Mouse (Mus musculus): ENCODE measurements at regions not wholly inside any gene's neighbourhood (a gene's known extent, or its start where the extent isn't known, plus 50 kb on each side); places are given as distances from the start of the nearest gene placed in this dataset.

DNA sequence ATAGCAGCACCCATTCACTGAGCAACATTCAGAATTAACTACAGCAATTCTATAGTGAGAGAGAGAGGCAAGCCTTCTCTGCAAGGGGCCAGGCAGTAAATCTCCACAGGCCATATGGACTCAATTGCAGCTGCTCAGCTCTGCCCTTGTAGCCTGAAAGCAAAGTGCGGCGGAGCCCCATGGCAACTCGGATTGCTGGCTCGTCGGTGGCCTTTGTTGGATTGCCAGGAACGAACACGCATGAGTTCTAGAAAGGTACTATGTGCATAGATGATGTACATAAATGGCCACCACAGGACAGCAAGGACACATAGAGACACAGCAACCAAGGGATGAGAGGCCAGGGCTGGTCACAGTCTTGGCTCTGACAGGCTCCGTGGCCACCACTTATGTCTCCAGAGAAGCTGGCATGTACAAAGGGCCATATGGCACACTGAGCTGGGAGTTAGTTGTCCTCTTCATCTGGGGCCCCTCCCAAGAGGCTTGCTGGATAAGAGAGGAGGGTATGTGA lies 163.9 kb upstream of the Ncam1 start:
- H3K9ac ChIP-seq: no peak overlapping the region
- no peak for ATAC-seq (ENCODE audit: insufficient number of reproducible peaks, low FRiP score, low TSS enrichment, low read depth)
- H3K27ac ChIP-seq: no peak overlapping the region
- WGBS: 25% methylated on average over 8 of the region's 8 CpGs
- H3K4me3 ChIP-seq: no peak overlapping the region
- no peaks in the 10 kb centered on the region for H3K27me3 ChIP-seq
- peaks cover 15% of the 10 kb centered on the region for H3K4me1 ChIP-seq
- no peak overlapping the region for H3K4me2 ChIP-seq
- H3K36me3 ChIP-seq: no peaks in the 10 kb centered on the region
- H3K9me3 ChIP-seq: no peaks in the 10 kb centered on the region

DNA sequence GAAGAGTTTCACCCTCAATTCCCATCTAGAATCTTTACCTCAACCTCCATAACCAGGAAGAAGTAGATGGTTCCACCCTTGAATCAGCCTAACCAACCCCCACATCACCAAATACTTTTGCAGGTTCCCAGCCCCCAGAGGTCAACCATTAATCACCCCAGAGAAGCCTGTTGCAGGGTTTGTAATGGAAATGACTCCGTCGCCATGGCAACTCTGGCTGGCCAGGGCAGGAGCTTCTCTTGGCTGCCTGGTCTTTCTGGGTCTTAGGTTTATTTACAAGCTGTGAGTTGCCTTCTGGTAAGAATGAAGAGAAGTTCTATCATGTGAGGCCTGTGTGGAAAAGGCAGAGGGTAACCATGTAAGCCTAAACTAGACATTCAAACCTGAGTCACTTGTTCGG lies 163.2 kb upstream of the Ncam1 start:
- Histone ChIP-seq H3K4me1 (peaks cover 15% of the 10 kb centered on the region), H3K27ac (no peak overlapping the region), H3K4me2 (no peak overlapping the region), H3K9me3 (no peaks in the 10 kb centered on the region), H3K9ac (no peak overlapping the region), H3K36me3 (no peaks in the 10 kb centered on the region), H3K27me3 (no peaks in the 10 kb centered on the region), H3K4me3 (no peak overlapping the region)
- 30% methylated on average over 3 of the region's 3 CpGs for WGBS
- ATAC-seq (ENCODE audit: insufficient number of reproducible peaks, low FRiP score, low TSS enrichment, low read depth): no peak

DNA sequence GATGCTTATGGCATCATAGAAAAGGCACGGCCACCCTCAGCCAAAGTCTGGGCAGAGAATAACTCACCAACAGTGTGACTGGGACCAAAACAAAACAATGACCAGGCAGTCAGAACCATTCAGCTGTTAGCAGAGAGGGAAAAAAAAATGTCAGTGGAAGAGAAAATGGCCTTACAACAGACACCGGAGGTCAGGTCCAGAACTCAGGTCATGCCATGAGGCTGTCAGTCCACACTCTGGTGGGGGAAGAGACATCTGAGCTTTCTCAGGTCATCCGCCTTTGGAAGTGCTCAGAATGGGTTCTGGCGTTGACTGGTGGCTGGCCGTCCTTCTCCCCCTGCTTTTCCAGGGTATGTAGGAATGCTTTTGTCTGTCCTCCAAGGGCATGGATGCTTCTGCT lies 162.6 kb upstream of the Ncam1 start:
- Histone ChIP-seq H3K9me3 (no peaks in the 10 kb centered on the region), H3K27me3 (no peaks in the 10 kb centered on the region), H3K9ac (no peak overlapping the region), H3K4me1 (peaks cover 15% of the 10 kb centered on the region), H3K4me2 (no peak overlapping the region), H3K4me3 (no peak overlapping the region), H3K36me3 (no peaks in the 10 kb centered on the region), H3K27ac (no peak overlapping the region)
- 82% methylated on average over 5 of the region's 5 CpGs for WGBS
- ATAC-seq (ENCODE audit: insufficient number of reproducible peaks, low FRiP score, low TSS enrichment, low read depth): no peak

DNA sequence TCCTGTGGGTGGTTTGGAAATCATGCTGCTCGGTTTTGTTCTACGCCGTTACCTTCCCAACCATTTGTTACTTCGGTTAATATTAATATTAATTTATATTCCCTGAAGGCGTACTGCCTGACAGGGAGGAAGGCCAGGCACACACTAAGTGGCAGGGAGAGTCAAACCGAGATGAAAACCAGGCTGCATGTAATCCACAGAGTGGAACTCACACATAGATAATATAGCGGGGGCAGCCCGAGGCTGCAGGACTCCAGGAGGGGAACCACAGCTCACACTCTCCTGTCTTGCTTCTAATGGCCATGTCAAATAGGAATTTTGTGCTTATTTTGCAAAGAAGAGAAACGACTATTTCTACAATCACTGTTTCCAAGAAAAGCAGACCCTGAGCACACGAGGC lies 161.3 kb upstream of the Ncam1 start:
- no peak overlapping the region for H3K27ac ChIP-seq
- H3K4me1 ChIP-seq: peaks cover 21% of the 10 kb centered on the region
- H3K27me3 ChIP-seq: no peaks in the 10 kb centered on the region
- no peak overlapping the region for H3K4me2 ChIP-seq
- WGBS: 54% methylated on average over 10 of the region's 10 CpGs
- no peak for ATAC-seq (ENCODE audit: insufficient number of reproducible peaks, low FRiP score, low TSS enrichment, low read depth)
- H3K9me3 ChIP-seq: no peaks in the 10 kb centered on the region
- no peak overlapping the region for H3K4me3 ChIP-seq
- H3K36me3 ChIP-seq: no peaks in the 10 kb centered on the region
- H3K9ac ChIP-seq: no peak overlapping the region

DNA sequence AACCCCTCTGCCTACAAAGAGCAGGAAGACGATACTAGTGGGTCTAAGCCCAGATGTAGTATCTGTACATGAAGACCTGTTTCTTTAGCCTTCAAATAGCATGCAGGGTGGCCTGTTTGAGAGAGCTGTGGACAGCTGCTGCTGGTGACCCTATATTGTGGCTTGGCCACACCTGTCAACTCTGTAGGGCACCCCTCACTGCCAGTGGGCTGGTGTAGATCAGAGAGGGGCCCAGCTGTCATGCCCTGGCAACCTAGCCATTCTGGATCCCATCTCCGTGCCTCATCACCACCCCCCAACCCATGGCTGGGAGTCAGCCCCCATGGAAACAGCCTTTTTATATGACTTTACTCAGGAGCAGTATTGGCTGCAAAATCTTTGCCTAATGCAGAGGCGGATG lies 160.2 kb upstream of the Ncam1 start:
- H3K9ac ChIP-seq: no peak overlapping the region
- H3K9me3 ChIP-seq: no peaks in the 10 kb centered on the region
- no peak overlapping the region for H3K27ac ChIP-seq
- peaks cover 21% of the 10 kb centered on the region for H3K4me1 ChIP-seq
- H3K27me3 ChIP-seq: no peaks in the 10 kb centered on the region
- H3K36me3 ChIP-seq: no peaks in the 10 kb centered on the region
- no peak for ATAC-seq (ENCODE audit: insufficient number of reproducible peaks, low FRiP score, low TSS enrichment, low read depth)
- 66% methylated on average over 3 of the region's 3 CpGs for whole genome bisulfite sequencing
- no peak overlapping the region for H3K4me3 ChIP-seq
- no peak overlapping the region for H3K4me2 ChIP-seq

DNA sequence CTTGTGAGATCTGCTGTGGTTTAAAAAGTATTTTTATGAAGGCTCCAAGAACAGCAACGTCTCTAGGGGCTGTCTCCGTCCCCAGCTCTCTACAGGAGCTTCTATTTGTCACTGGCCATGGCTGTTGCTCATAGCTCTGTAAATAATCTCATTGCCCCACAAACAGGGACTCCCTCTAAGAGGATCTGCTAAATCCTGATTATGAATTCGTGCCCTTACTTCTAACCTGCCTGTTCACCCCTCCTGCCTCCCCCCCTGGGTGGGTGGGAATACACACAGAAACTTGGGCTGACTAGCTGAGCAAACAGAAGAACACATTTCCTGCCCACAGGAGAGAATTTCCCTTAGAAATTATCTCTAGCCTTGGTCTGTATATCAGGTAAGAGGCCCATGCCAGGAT lies 155.9 kb upstream of the Ncam1 start:
- H3K4me1 ChIP-seq: 0 out of 2 replicates have a peak, but pooled peaks cover 6% of the 10 kb centered on the region
- H3K27ac ChIP-seq: no peak overlapping the region
- H3K36me3 ChIP-seq: no peaks in the 10 kb centered on the region
- H3K4me3 ChIP-seq: no peak overlapping the region
- no peaks in the 10 kb centered on the region for H3K27me3 ChIP-seq
- H3K4me2 ChIP-seq: no peak overlapping the region
- WGBS: 49% methylated on average over 3 of the region's 3 CpGs
- H3K9ac ChIP-seq: no peak overlapping the region
- ATAC-seq (ENCODE audit: insufficient number of reproducible peaks, low FRiP score, low TSS enrichment, low read depth): no peak
- H3K9me3 ChIP-seq: no peaks in the 10 kb centered on the region

DNA sequence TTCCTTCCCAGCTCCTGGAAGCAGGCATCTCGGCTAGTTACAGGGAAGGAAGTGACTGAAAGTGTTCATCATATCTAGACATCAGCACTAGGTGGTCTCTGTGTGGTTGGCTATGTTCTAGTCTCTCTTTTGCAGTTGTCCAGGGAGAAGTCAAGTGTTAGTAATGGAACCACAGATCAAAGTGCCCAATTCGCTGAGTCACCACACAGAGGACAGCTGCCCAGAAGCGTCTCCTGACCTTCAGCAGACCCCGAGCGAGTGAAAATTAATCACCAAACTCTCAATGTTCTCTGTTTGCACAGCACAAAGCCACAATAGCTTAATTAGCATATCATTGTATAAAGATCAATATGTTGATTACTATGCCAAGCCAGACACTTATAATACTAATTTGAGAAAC lies 151.6 kb upstream of the Ncam1 start:
- 72% methylated on average over 5 of the region's 5 CpGs for WGBS
- no peak for ATAC-seq (ENCODE audit: insufficient number of reproducible peaks, low FRiP score, low TSS enrichment, low read depth)
- Histone ChIP-seq H3K4me3 (no peak overlapping the region), H3K4me2 (no peak overlapping the region), H3K4me1 (no peaks in the 10 kb centered on the region), H3K27me3 (no peaks in the 10 kb centered on the region), H3K27ac (no peak overlapping the region), H3K36me3 (no peaks in the 10 kb centered on the region), H3K9me3 (no peaks in the 10 kb centered on the region), H3K9ac (no peak overlapping the region)

DNA sequence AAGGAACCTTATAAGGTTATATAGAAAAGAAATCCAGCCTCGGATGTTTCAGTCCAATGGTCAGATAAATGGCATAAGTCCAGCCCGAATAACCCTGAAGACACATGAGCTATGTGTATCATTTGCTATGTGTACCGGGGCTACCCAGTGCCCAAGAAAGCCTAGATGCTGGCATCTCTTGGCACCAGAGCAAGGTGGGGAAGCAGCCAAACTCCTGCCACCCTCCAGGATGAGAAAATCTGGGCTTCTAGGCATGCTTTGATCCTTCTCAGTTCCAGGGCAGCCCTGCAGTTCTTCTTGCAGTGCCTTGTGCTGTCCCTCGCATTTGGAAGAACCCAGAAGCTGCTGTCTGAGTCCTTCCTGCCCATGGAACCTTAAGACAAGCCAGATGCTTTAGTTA lies 149.8 kb upstream of the Ncam1 start:
- 84% methylated on average over 4 of the region's 4 CpGs for WGBS
- Histone ChIP-seq H3K4me3 (no peak overlapping the region), H3K36me3 (no peaks in the 10 kb centered on the region), H3K4me1 (no peaks in the 10 kb centered on the region), H3K4me2 (no peak overlapping the region), H3K9ac (no peak overlapping the region), H3K27me3 (no peaks in the 10 kb centered on the region), H3K27ac (no peak overlapping the region), H3K9me3 (no peaks in the 10 kb centered on the region)
- ATAC-seq (ENCODE audit: insufficient number of reproducible peaks, low FRiP score, low TSS enrichment, low read depth): no peak

DNA sequence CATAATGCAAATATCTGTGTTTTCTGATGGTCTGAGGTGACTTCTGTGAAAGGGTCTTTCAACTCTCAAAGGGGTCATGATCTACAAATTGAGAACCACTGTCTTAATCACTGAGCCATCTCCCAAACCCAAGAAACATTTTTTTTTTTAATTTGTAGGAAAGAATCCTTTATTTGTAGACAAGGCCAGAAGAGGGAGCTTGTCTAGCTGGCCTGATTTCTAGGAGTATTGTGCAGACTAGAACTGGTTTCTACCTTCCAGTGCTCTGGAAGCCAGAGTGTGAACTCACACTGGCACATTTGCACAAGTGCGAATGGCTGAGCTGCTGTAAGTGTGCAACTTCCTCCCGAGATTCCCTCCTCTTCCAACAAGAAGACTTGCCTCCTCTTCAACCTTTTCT lies 148.1 kb upstream of the Ncam1 start:
- Histone ChIP-seq H3K27me3 (no peaks in the 10 kb centered on the region), H3K27ac (no peak overlapping the region), H3K4me2 (no peak overlapping the region), H3K9ac (no peak overlapping the region), H3K36me3 (no peaks in the 10 kb centered on the region), H3K4me3 (no peak overlapping the region), H3K9me3 (no peaks in the 10 kb centered on the region), H3K4me1 (no peaks in the 10 kb centered on the region)
- no peak for ATAC-seq (ENCODE audit: insufficient number of reproducible peaks, low FRiP score, low TSS enrichment, low read depth)
- WGBS: 70% methylated on average over 2 of the region's 2 CpGs

DNA sequence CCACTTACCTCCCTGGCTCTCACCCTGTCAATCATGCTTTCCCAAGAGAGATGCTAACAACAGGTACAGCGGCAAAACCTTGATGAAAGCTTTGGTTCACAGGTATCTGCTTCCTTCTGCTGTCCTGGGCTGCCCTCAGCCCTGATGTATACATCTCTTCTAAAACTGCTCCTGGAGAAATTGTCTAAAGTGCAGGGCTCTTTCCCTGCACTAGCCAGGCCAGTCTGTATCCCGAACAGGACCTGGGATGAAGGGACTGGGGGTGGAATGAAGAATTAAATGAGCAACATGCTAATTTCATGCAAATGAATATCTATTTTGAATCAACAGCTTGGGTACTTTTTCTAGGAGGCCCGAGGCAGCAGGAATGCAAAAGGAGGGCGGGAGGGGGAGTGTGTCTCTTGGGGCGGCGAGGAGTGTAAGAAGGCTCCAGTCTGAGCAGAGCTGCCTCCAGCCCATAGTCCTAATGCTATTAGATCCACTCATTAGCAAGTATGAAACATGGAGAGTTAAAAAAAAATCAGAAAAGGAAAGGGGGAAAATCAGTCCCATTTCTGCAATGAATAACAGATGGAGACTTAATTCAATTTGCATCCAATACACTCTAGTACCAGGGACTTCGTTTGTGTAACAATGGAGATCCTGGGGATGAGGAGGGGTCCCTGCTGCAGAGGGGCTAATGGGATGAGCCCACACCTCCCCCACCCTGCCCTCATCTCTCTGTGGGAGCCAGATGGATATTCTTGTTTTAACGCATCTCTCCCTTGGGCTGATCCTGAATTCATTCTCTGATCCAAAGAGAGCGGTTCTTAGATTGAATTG lies 137.0 kb upstream of the Ncam1 start:
- Histone ChIP-seq H3K9ac (no peak overlapping the region), H3K9me3 (no peaks in the 10 kb centered on the region), H3K4me2 (no peak overlapping the region), H3K4me3 (no peak overlapping the region), H3K4me1 (peaks cover 9% of the 10 kb centered on the region; the same call in 1 of the 2 replicates), H3K27me3 (no peaks in the 10 kb centered on the region), H3K36me3 (no peaks in the 10 kb centered on the region), H3K27ac (no peak overlapping the region)
- ATAC-seq (ENCODE audit: insufficient number of reproducible peaks, low FRiP score, low TSS enrichment, low read depth): no peak
- 24% methylated on average over 9 of the region's 9 CpGs for WGBS

DNA sequence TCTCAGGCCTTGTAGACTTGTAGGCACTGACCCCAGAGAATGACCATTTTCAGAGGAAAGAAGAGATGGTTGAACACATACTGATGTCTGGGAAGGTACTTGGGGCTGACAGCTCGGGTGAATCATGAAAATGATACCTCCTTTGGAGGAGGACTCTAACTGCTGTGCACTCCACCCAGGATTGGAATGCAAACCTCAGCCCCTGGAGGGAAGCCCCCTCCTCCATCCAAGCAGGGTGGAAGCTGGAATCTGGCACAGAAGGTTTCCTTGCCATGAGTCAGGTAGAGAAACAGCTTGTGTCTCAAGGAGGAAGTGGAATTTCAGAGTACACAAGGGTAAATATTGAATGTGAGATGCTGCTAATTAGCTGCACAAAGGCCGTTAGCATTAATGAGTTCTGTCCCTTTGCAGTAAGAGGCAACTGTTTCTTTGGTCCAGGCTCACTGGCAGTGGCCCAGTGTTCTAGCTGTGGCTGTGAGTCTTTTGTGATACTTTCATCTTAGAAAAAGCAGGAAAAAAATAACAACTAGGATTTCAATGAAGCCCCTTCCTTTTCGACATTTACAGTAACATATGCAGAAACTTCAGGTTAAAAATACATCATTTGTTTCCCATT lies 129.4 kb upstream of the Ncam1 start:
- Histone ChIP-seq H3K9me3 (no peaks in the 10 kb centered on the region), H3K9ac (no peak overlapping the region), H3K4me3 (no peak overlapping the region), H3K27me3 (no peaks in the 10 kb centered on the region), H3K4me2 (no peak overlapping the region), H3K27ac (no peak overlapping the region), H3K4me1 (peaks cover 19% of the 10 kb centered on the region), H3K36me3 (no peaks in the 10 kb centered on the region)
- WGBS: 42% methylated on average over 3 of the region's 3 CpGs
- ATAC-seq (ENCODE audit: insufficient number of reproducible peaks, low FRiP score, low TSS enrichment, low read depth): no peak

DNA sequence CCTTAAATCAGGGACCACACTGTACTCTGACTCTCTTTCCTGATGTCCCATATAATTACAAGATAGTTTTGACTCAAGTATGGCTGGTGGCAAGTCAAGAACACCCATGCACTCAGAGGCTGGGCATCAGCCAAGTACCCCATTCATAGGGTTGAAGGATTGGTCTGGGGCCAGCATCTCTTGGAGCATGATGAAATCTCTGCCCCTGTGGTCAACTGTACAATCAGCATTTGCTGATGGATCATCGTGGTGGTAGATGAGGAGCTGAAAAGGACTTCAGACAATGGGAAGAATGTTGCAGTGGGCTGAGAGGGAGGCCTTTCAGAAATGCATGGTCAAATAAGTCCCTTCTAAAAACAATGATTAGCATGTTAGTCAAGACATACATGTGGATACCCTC lies 128.6 kb upstream of the Ncam1 start:
- Histone ChIP-seq H3K4me1 (peaks cover 21% of the 10 kb centered on the region), H3K27ac (no peak overlapping the region), H3K27me3 (no peaks in the 10 kb centered on the region), H3K36me3 (no peaks in the 10 kb centered on the region), H3K9ac (no peak overlapping the region), H3K4me2 (no peak overlapping the region), H3K9me3 (no peaks in the 10 kb centered on the region), H3K4me3 (no peak overlapping the region)
- ATAC-seq (ENCODE audit: insufficient number of reproducible peaks, low FRiP score, low TSS enrichment, low read depth): no peak
- WGBS: 82% methylated on average over 1 of the region's 1 CpGs
